Mouse (Mus musculus) layer of hippocampus, adult 9-11 months (tissue): ENCODE measurements around the gene D17Wsu92e.
A peak's percentile ranks its signal among the peaks of the same experiment; 100 is the strongest.

Experiments used
- DNase-seq: peaks from one replicate; pipeline ENCODE4 v3.0.0; 2022

D17Wsu92e gene

GRCm38 (mm10) chr17:27821407-27822338 lies 1.2 kb upstream of the D17Wsu92e start:
- no peak for DNase-seq

GRCm38 (mm10) chr17:27819971-27820567 lies 379 bp downstream of the D17Wsu92e start:
- DNase-seq = peak; percentile 37

- no peak for DNase-seq
Observed at GRCm38 (mm10) chr17:27819521-27819970, 902 bp downstream of the D17Wsu92e start.

GRCm38 (mm10) chr17:27819011-27819410 lies 1.4 kb downstream of the D17Wsu92e start:
- DNase-seq = no peak

GRCm38 (mm10) chr17:27814606-27815005 lies 5.8 kb downstream of the D17Wsu92e start:
- no peak for DNase-seq

GRCm38 (mm10) chr17:27811980-27812379 lies 8.5 kb downstream of the D17Wsu92e start:
- no peak for DNase-seq

GRCm38 (mm10) chr17:27810569-27811331 lies 9.7 kb downstream of the D17Wsu92e start:
- no peak for DNase-seq

GRCm38 (mm10) chr17:27807542-27808078 lies 12.8 kb downstream of the D17Wsu92e start:
- no peak for DNase-seq

- DNase-seq = no peak
Observed at GRCm38 (mm10) chr17:27804803-27805770, 15.4 kb downstream of the D17Wsu92e start.

GRCm38 (mm10) chr17:27804156-27804690 lies 16.2 kb downstream of the D17Wsu92e start:
- DNase-seq = no peak

- DNase-seq = no peak
Observed at GRCm38 (mm10) chr17:27803752-27804151, 16.7 kb downstream of the D17Wsu92e start.

GRCm38 (mm10) chr17:27800710-27801648 lies 19.5 kb downstream of the D17Wsu92e start:
- no peak for DNase-seq

GRCm38 (mm10) chr17:27799771-27800584 lies 20.5 kb downstream of the D17Wsu92e start:
- no peak for DNase-seq

GRCm38 (mm10) chr17:27797341-27797872 lies 23.0 kb downstream of the D17Wsu92e start:
- peak; percentile 40 for DNase-seq

- DNase-seq = peak; percentile 62
Observed at GRCm38 (mm10) chr17:27796780-27797179, 23.7 kb downstream of the D17Wsu92e start.

GRCm38 (mm10) chr17:27793144-27793543 lies 27.3 kb downstream of the D17Wsu92e start:
- DNase-seq = no peak

- DNase-seq = no peak
Observed at GRCm38 (mm10) chr17:27792516-27792915, 27.9 kb downstream of the D17Wsu92e start.

- no peak for DNase-seq
Observed at GRCm38 (mm10) chr17:27791556-27791955, 28.9 kb downstream of the D17Wsu92e start.

- DNase-seq = no peak
Observed at GRCm38 (mm10) chr17:27790976-27791375, 29.5 kb downstream of the D17Wsu92e start.
